Mouse (Mus musculus) heart, adult 2 months (tissue): ENCODE measurements at regions not wholly inside any gene's neighbourhood (a gene's known extent, or its start where the extent isn't known, plus 50 kb on each side); places are given as distances from the start of the nearest gene placed in this dataset.

Experiments used
- CTCF ChIP-seq: fragments of 200-600 bp; IDR thresholded peaks from 2 replicates; pipeline ENCODE4 v1.8.1; 2022; ENCODE audit warnings: antibody characterized with exemption, mild to moderate bottlenecking, moderate library complexity
- EP300 ChIP-seq: fragments of 200-500 bp; IDR thresholded peaks from 2 replicates; pipeline ENCODE4 v1.6.1; 2011; ENCODE audit warnings: low read depth, low read length, control low read depth; ENCODE audit not compliant: insufficient read depth
- POLR2A ChIP-seq: fragments of 200-500 bp; IDR thresholded peaks from 2 replicates; pipeline ENCODE4 v1.6.1; 2011; ENCODE audit warnings: mild to moderate bottlenecking, low read depth, low read length, control low read depth; ENCODE audit not compliant: insufficient read depth

DNA sequence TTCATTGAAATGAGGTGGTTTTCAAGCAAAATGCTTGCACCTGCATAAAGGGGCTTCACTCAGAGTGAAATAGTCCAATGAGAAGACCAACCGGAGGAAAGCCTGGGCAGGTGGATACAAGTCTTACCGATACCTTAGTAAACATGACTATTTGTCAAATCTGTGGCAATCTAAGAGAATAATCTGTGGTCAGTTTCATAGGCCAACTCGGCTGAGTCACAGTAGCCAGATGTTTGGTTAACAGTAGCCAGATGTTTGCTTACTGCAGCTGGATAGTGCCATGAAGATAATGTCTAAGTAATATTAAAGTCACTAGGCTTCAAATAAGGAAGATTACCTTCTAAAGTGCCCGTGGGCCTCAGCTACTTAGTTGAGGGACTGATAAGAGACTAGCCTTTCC is 236.9 kb upstream of the Arid2 start:
- TF ChIP-seq CTCF, result no peak
- no peak for TF ChIP-seq EP300
- TF ChIP-seq POLR2A, result no peak
